Mouse (Mus musculus) myocyte (in vitro differentiated cells): ENCODE measurements at regions not wholly inside any gene's neighbourhood (a gene's known extent, or its start where the extent isn't known, plus 50 kb on each side); places are given as distances from the start of the nearest gene placed in this dataset.

ENCODE experiments used
- E2F4 ChIP-seq: IDR thresholded peaks from one replicate; pipeline ENCODE4 v1.6.1; 2011; ENCODE audit warnings: mild to moderate bottlenecking, control low read depth, moderate library complexity; ENCODE audit not compliant: insufficient read depth
- MAX ChIP-seq: IDR thresholded peaks from one replicate; pipeline ENCODE4 v1.6.1; 2011; ENCODE audit warnings: low read depth, mild to moderate bottlenecking, control low read depth
- MYOG ChIP-seq, 3 experiments: IDR thresholded peaks; one replicate each; pipeline ENCODE4 v1.6.1; 2011; ENCODE audit warnings: control low read depth in 2 of 3, low read depth in 2 of 3, mild to moderate bottlenecking in 2 of 3; ENCODE audit not compliant: insufficient read length in 2 of 3, control insufficient read depth in 1 of 3, insufficient read depth in 1 of 3
- POLR2A ChIP-seq: IDR thresholded peaks from one replicate; pipeline ENCODE4 v1.6.1; 2011; ENCODE audit warnings: low read depth, mild to moderate bottlenecking, control low read depth, moderate library complexity; ENCODE audit not compliant: insufficient read length
- POLR2AphosphoS2 ChIP-seq: IDR thresholded peaks from one replicate; pipeline ENCODE4 v1.6.1; 2011; ENCODE audit warnings: low read depth, control low read depth; ENCODE audit not compliant: insufficient read length
- SRF ChIP-seq: IDR thresholded peaks from one replicate; pipeline ENCODE4 v1.6.1; 2011; ENCODE audit warnings: low read depth; ENCODE audit not compliant: control insufficient read depth, insufficient read length
- USF1 ChIP-seq: IDR thresholded peaks from one replicate; pipeline ENCODE4 v1.6.1; 2011; ENCODE audit warnings: low read depth, mild to moderate bottlenecking, control low read depth, moderate library complexity

DNA sequence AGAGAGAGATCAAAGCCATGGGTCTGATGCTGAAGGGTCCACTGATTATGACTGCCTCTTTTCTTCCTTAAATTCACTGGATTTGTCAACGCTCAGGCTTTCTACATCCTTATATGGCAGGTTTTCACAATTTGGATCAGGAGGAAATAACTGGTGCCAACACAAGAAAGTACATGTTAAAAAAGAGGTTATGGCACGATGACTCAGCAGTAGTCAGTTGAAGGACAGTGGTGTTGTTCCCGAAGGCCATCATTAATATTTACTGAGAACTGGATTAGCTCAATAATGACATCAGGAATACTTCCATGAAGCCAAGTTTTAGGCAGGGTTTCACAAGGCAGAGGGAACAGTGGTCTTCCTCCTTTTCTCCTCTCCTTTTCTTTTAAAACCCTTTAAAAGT lies 179.6 kb downstream of the Car2 start:
- TF ChIP-seq E2F4 (no peak), USF1 (no peak), MYOG (IDR thresholded peaks at IDR 0.05; ENCODE audit: control insufficient read depth in 1 of 3, insufficient read depth in 1 of 3, insufficient read length in 2 of 3, low read depth in 2 of 3) (no peak), SRF (no peak), POLR2AphosphoS2 (no peak), POLR2A (no peak), MAX (no peak)
